Mouse (Mus musculus) fibroblast of lung, adult 2 months (primary cell): Measurements from ENCODE around the gene Gm10324.
"Not testable (repeated sequence)": the region's sequence is repeated elsewhere in the genome, so short reads cannot be mapped to it uniquely, and the experiment has no call there.

Experiments used
- DNase-seq: peaks from one replicate; pipeline ENCODE4 v3.0.0-alpha.2; 2011; ENCODE audit warnings: low read depth

The Gm10324 gene

GRCm38 (mm10) chr13:66119247-66119646 lies at the start of gene Gm10324:
Gene Gm10324 (plus strand): TSS chr13:66119547.
- DNase-seq, result not testable (repeated sequence)
